Mouse (Mus musculus): ENCODE data around the gene Diaph3. TPM values are rescaled to one million over a fixed set of nuclear protein-coding genes. Genes with fewer than 3 reads are reported as not detected.
A peak's percentile ranks its signal among the peaks of the same experiment; 100 is the strongest.
"Not testable (repeated sequence)": the region's sequence is repeated elsewhere in the genome, so short reads cannot be mapped to it uniquely, and the experiment has no call there.

Gene Diaph3
- total and polyA plus RNA-seq, 2 experiments: 0.18 TPM; not detected in 1

DNA sequence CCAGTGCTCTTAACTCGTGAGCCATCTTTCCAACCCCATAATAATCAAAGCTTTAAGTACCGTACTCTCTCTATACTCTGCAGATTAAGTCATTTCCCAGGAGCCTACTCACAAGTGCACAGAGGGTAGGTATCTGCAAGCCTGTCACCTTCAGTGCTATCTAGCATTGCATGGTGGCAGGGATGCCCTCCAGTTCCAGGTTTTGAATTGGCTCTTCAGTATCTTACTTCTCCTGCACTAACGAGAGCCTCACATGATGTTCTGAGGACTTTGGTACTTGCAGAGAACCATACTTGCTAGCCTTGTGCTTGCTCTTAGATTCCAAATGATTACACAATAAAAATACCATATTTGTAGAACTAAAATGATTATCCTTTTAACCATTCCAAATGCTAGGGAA lies 420.0 kb downstream of the Diaph3 start:
- Histone ChIP-seq H3K27me3 (ENCODE audit: control insufficient read depth, insufficient read depth, low read length) (no peaks in the 10 kb centered on the region), H3K27ac (replicated peaks; ENCODE audit: insufficient read depth, low read depth, low read length) (no peak overlapping the region)

GRCm38 (mm10) chr14:86720408-86720807 lies 420.6 kb downstream of the Diaph3 start:
- DNase-seq (ENCODE audit: extremely low read depth, low read depth, low spot score): peak; percentile 15
- H3K36me3 ChIP-seq (ENCODE audit: control insufficient read depth, insufficient read depth, low read length); H3K27ac ChIP-seq (replicated peaks; ENCODE audit: insufficient read depth, low read depth, low read length); H3K4me1 ChIP-seq (ENCODE audit: control insufficient read depth, insufficient read depth, low read length); H3K4me3 ChIP-seq (ENCODE audit: insufficient read depth, low read depth, low read length); H3K27me3 ChIP-seq (ENCODE audit: control insufficient read depth, insufficient read depth, low read length); H3K79me2 ChIP-seq (ENCODE audit: control insufficient read depth, insufficient read depth, low read length); H3K9ac ChIP-seq (ENCODE audit: low read depth, low read length): not testable (repeated sequence)

More for the DNA sequence above, 420.0 kb downstream of the Diaph3 start:
- Histone ChIP-seq H3K4me3 (ENCODE audit: insufficient read depth, low read depth, low read length) (no peak overlapping the region), H3K79me2 (ENCODE audit: control insufficient read depth, insufficient read depth, low read length) (no peaks in the 10 kb centered on the region), H3K36me3 (ENCODE audit: control insufficient read depth, insufficient read depth, low read length) (no peaks in the 10 kb centered on the region), H3K4me1 (ENCODE audit: control insufficient read depth, insufficient read depth, low read length) (no peaks in the 10 kb centered on the region), H3K9ac (ENCODE audit: low read depth, low read length) (no peak overlapping the region)
- no peak for DNase-seq (ENCODE audit: extremely low read depth, low read depth, low spot score)
- 77% methylated on average over 3 of the region's 3 CpGs for WGBS
- TF ChIP-seq POLR2A (IDR thresholded peaks at IDR 0.05; ENCODE audit: extremely low read depth, insufficient read depth, low read length): no peak
- TF ChIP-seq CTCF (IDR thresholded peaks at IDR 0.05; ENCODE audit: low read depth, low read length): no peak

DNA sequence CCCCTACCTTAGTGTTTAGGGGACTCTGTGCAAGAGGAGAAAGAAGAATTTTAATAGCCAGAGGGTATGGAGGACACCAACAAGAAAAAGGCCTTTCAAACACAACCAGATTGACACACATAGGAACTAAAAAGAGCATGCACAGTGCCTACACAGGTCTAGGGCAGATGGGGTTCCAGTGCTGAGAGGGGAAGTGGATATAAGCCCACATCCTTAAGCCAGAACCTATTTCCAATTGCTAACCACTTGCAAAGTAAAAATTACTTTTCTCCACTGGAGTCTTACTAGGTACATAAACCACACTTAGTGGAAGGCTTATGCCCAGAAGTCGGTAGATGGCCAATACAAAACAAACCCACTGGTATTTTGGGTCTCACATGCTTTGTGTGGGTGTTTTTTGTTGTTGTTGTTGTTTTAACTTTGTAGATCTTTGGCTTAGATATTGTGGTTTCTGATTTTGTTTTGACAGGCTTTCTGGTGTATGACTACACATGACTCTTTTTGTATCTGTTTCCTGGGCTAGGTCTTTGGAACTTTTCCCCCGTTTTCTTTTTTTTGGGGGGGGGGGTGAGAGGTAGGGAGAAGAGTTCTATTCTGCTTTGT lies 426.8 kb downstream of the Diaph3 start:
- no peaks in the 10 kb centered on the region for H3K27me3 ChIP-seq (ENCODE audit: control insufficient read depth, insufficient read depth, low read length)

GRCm38 (mm10) chr14:86704080-86704479 lies 437.0 kb downstream of the Diaph3 start:
- Histone ChIP-seq H3K27ac (replicated peaks; ENCODE audit: insufficient read depth, low read depth, low read length) (no peak overlapping the region), H3K9ac (ENCODE audit: low read depth, low read length) (no peak overlapping the region), H3K36me3 (ENCODE audit: control insufficient read depth, insufficient read depth, low read length) (no peaks in the 10 kb centered on the region), H3K4me1 (ENCODE audit: control insufficient read depth, insufficient read depth, low read length) (no peaks in the 10 kb centered on the region), H3K27me3 (ENCODE audit: control insufficient read depth, insufficient read depth, low read length) (no peaks in the 10 kb centered on the region), H3K4me3 (ENCODE audit: insufficient read depth, low read depth, low read length) (no peak overlapping the region), H3K79me2 (ENCODE audit: control insufficient read depth, insufficient read depth, low read length) (no peaks in the 10 kb centered on the region)
- TF ChIP-seq POLR2A (IDR thresholded peaks at IDR 0.05; ENCODE audit: extremely low read depth, insufficient read depth, low read length): no peak
- TF ChIP-seq CTCF (IDR thresholded peaks at IDR 0.05; ENCODE audit: low read depth, low read length): no peak
- WGBS: 69% methylated on average over 3 of the region's 3 CpGs
- no peak for DNase-seq (ENCODE audit: extremely low read depth, low read depth, low spot score)

More for the DNA sequence above, 426.8 kb downstream of the Diaph3 start:
- Histone ChIP-seq H3K27ac (replicated peaks; ENCODE audit: insufficient read depth, low read depth, low read length) (no peak overlapping the region), H3K4me3 (ENCODE audit: insufficient read depth, low read depth, low read length) (no peak overlapping the region), H3K36me3 (ENCODE audit: control insufficient read depth, insufficient read depth, low read length) (no peaks in the 10 kb centered on the region), H3K79me2 (ENCODE audit: control insufficient read depth, insufficient read depth, low read length) (no peaks in the 10 kb centered on the region), H3K4me1 (ENCODE audit: control insufficient read depth, insufficient read depth, low read length) (no peaks in the 10 kb centered on the region), H3K9ac (ENCODE audit: low read depth, low read length) (no peak overlapping the region)
- no peak for DNase-seq (ENCODE audit: extremely low read depth, low read depth, low spot score)
- WGBS: 90% methylated on average over 2 of the region's 2 CpGs
- no peak for TF ChIP-seq POLR2A (IDR thresholded peaks at IDR 0.05; ENCODE audit: extremely low read depth, insufficient read depth, low read length)
- no peak for TF ChIP-seq CTCF (IDR thresholded peaks at IDR 0.05; ENCODE audit: low read depth, low read length)

- no peaks in the 10 kb centered on the region for H3K36me3 ChIP-seq (ENCODE audit: control insufficient read depth, insufficient read depth, low read length)
- H3K27ac ChIP-seq (replicated peaks; ENCODE audit: insufficient read depth, low read depth, low read length): no peak overlapping the region
- no peak overlapping the region for H3K9ac ChIP-seq (ENCODE audit: low read depth, low read length)
- H3K27me3 ChIP-seq (ENCODE audit: control insufficient read depth, insufficient read depth, low read length): no peaks in the 10 kb centered on the region
- WGBS: 96% methylated on average over 4 of the region's 4 CpGs
- no peaks in the 10 kb centered on the region for H3K79me2 ChIP-seq (ENCODE audit: control insufficient read depth, insufficient read depth, low read length)
- no peak overlapping the region for H3K4me3 ChIP-seq (ENCODE audit: insufficient read depth, low read depth, low read length)
- DNase-seq (ENCODE audit: extremely low read depth, low read depth, low spot score): no peak
- TF ChIP-seq CTCF (IDR thresholded peaks at IDR 0.05; ENCODE audit: low read depth, low read length) (no peak), POLR2A (IDR thresholded peaks at IDR 0.05; ENCODE audit: extremely low read depth, insufficient read depth, low read length) (no peak)
- no peaks in the 10 kb centered on the region for H3K4me1 ChIP-seq (ENCODE audit: control insufficient read depth, insufficient read depth, low read length)
Observed at GRCm38 (mm10) chr14:86701145-86701544, 439.9 kb downstream of the Diaph3 start.

DNA sequence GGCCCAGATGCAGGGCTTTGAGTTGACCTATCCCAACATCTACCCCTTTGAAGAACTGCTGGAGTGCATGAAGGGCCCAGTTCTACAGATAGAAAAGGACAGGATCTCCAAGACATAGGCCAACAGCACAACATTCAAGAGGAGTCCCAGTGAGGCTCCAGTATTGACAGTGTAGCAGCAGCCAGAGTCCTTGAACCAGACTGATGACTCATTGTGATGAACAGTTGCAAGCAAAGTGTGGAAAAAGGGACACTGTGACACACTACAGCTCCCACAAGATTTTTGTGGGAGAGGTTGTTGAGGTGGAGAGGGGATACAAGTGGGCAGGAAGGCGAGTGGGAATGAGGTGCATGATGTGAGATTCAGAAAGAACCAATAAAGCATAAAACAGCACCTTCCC lies 443.1 kb downstream of the Diaph3 start:
- WGBS: 100% methylated on average over 1 of the region's 1 CpGs

More for the DNA sequence above, 443.1 kb downstream of the Diaph3 start:
- DNase-seq (ENCODE audit: extremely low read depth, low read depth, low spot score): no peak
- no peak overlapping the region for H3K9ac ChIP-seq (ENCODE audit: low read depth, low read length)
- H3K4me3 ChIP-seq (ENCODE audit: insufficient read depth, low read depth, low read length): no peak overlapping the region
- H3K27me3 ChIP-seq (ENCODE audit: control insufficient read depth, insufficient read depth, low read length): no peaks in the 10 kb centered on the region
- TF ChIP-seq POLR2A (IDR thresholded peaks at IDR 0.05; ENCODE audit: extremely low read depth, insufficient read depth, low read length): no peak
- TF ChIP-seq CTCF (IDR thresholded peaks at IDR 0.05; ENCODE audit: low read depth, low read length): no peak
- H3K79me2 ChIP-seq (ENCODE audit: control insufficient read depth, insufficient read depth, low read length): no peaks in the 10 kb centered on the region
- no peaks in the 10 kb centered on the region for H3K4me1 ChIP-seq (ENCODE audit: control insufficient read depth, insufficient read depth, low read length)
- no peak overlapping the region for H3K27ac ChIP-seq (replicated peaks; ENCODE audit: insufficient read depth, low read depth, low read length)
- H3K36me3 ChIP-seq (ENCODE audit: control insufficient read depth, insufficient read depth, low read length): no peaks in the 10 kb centered on the region

All from liver, adult 2 months (tissue).